Mouse (Mus musculus) testis, adult 2 months (tissue): Measurements from ENCODE around the gene Aff3. TPM values are rescaled to one million over a fixed set of nuclear protein-coding genes. Genes with fewer than 3 reads are reported as not detected.

Experiments
- H3K27ac ChIP-seq: fragments of 200-500 bp; 2 replicates; pipeline ENCODE4 v1.5.1; 2012; ENCODE audit warnings: low read depth, low read length; ENCODE audit not compliant: control insufficient read depth, insufficient read depth
- H3K27me3 ChIP-seq: fragments of 200-500 bp; 2 replicates; pipeline ENCODE4 v1.6.1; 2012; ENCODE audit warnings: mild to moderate bottlenecking, low read length, moderate library complexity; ENCODE audit not compliant: control insufficient read depth, insufficient read depth
- H3K36me3 ChIP-seq: fragments of 200-500 bp; 2 replicates; pipeline ENCODE4 v1.6.1; 2012; ENCODE audit warnings: mild to moderate bottlenecking, low read length; ENCODE audit not compliant: control insufficient read depth, insufficient read depth
- H3K4me1 ChIP-seq: fragments of 200-500 bp; 2 replicates; pipeline ENCODE4 v1.6.1; 2012; ENCODE audit warnings: low read length; ENCODE audit not compliant: control insufficient read depth, insufficient read depth
- H3K4me3 ChIP-seq: fragments of 200-500 bp; 2 replicates; pipeline ENCODE4 v1.5.1; 2012; ENCODE audit warnings: low read depth, mild to moderate bottlenecking, low read length, moderate library complexity, mixed read lengths; ENCODE audit not compliant: control insufficient read depth
- CTCF ChIP-seq: fragments of 200-500 bp; IDR thresholded peaks from 2 replicates; pipeline ENCODE4 v1.5.1; 2012; ENCODE audit warnings: low read depth, mild to moderate bottlenecking, inconsistent platforms, low read length, moderate library complexity; ENCODE audit not compliant: control insufficient read depth, insufficient read depth, insufficient replicate concordance
- POLR2A ChIP-seq: fragments of 200-500 bp; IDR thresholded peaks from 2 replicates; pipeline ENCODE4 v1.6.1; 2012; ENCODE audit warnings: low read depth, mild to moderate bottlenecking, inconsistent platforms, low read length, moderate library complexity; ENCODE audit not compliant: control insufficient read depth
- polyA plus RNA-seq: library from polyadenylated mRNA; depleted of rRNA; stranded (reverse); fragments of >200 nt; gene quantifications from 2 replicates; pipeline ENCODE4 v1.2.3, GENCODE M21; 2012

Aff3 gene
- polyA plus RNA-seq, 1 experiment: 8.1 TPM

GRCm38 (mm10) chr1:38254426-38254825 is 410.3 kb downstream of the Aff3 start:
- no peak overlapping the region for H3K27ac ChIP-seq
- no peaks in the 10 kb centered on the region for H3K27me3 ChIP-seq
- no peak for TF ChIP-seq POLR2A
- no peak for TF ChIP-seq CTCF
- no peaks in the 10 kb centered on the region for H3K36me3 ChIP-seq
- peaks cover 7% of the 10 kb centered on the region; the same call in 1 of the 2 replicates for H3K4me1 ChIP-seq
- no peak overlapping the region for H3K4me3 ChIP-seq

- Histone ChIP-seq H3K27ac (no peak overlapping the region), H3K27me3 (no peaks in the 10 kb centered on the region), H3K36me3 (no peaks in the 10 kb centered on the region), H3K4me3 (no peak overlapping the region), H3K4me1 (no peaks in the 10 kb centered on the region)
- no peak for TF ChIP-seq POLR2A
- TF ChIP-seq CTCF: peak; percentile 88
Observed at GRCm38 (mm10) chr1:38252766-38253079, 412.0 kb downstream of the Aff3 start.

- H3K27me3 ChIP-seq: no peaks in the 10 kb centered on the region
- no peak overlapping the region for H3K27ac ChIP-seq
- no peaks in the 10 kb centered on the region for H3K36me3 ChIP-seq
- TF ChIP-seq CTCF: no peak
- no peak for TF ChIP-seq POLR2A
- no peaks in the 10 kb centered on the region for H3K4me1 ChIP-seq
- no peak overlapping the region for H3K4me3 ChIP-seq
Observed at GRCm38 (mm10) chr1:38252031-38252765, 412.6 kb downstream of the Aff3 start.

DNA sequence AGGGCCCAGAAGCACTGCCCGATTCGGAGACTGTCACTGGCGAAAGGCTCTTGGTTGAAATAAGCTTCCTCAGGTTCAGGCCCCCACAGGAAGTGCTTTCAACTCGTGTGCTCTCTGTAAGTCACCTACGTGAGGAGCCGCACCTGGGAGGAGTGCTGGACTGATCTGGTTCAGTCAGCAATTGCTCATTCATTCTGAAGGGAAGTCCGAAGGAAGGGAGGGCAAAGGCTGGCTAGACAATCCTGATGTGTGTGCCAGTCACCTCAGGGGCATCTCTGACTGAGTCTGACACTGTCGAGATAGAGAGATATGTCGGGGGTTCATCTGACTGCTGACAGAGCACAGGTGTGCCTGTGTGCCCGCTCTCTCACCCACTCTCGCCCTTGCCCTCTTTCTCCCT is 413.3 kb downstream of the Aff3 start:
- TF ChIP-seq CTCF (no peak), POLR2A (no peak)
- H3K27ac ChIP-seq: no peak overlapping the region
- H3K4me1 ChIP-seq: no peaks in the 10 kb centered on the region
- no peak overlapping the region for H3K4me3 ChIP-seq
- no peaks in the 10 kb centered on the region for H3K36me3 ChIP-seq
- no peaks in the 10 kb centered on the region for H3K27me3 ChIP-seq

- H3K4me1 ChIP-seq: no peaks in the 10 kb centered on the region
- no peak overlapping the region for H3K4me3 ChIP-seq
- H3K36me3 ChIP-seq: no peaks in the 10 kb centered on the region
- no peak overlapping the region for H3K27ac ChIP-seq
- no peaks in the 10 kb centered on the region for H3K27me3 ChIP-seq
- TF ChIP-seq POLR2A (no peak), CTCF (no peak)
Observed at GRCm38 (mm10) chr1:38250246-38250645, 414.5 kb downstream of the Aff3 start.

DNA sequence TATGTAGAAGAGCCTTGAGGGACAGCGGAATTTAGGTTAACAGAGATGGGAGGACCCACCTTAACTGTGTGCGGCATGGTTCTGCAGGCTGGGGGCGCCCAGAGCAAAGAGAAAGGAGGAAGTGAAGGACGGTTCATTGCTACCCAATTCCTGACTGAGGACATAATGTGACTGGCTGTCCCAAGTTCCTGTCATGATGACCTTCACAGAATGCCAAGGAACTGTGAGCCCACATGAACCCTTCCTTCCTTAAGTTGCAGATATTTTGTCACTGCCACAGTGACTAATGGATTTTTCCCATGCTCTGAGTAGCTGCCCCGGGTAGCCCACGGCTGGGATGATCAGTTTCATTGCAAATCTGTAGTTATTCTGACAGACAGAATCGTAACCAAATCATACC is 415.2 kb downstream of the Aff3 start:
- no peak for TF ChIP-seq POLR2A
- no peak for TF ChIP-seq CTCF
- no peak overlapping the region for H3K4me3 ChIP-seq
- no peaks in the 10 kb centered on the region for H3K36me3 ChIP-seq
- no peaks in the 10 kb centered on the region for H3K4me1 ChIP-seq
- H3K27me3 ChIP-seq: no peaks in the 10 kb centered on the region
- H3K27ac ChIP-seq: no peak overlapping the region

DNA sequence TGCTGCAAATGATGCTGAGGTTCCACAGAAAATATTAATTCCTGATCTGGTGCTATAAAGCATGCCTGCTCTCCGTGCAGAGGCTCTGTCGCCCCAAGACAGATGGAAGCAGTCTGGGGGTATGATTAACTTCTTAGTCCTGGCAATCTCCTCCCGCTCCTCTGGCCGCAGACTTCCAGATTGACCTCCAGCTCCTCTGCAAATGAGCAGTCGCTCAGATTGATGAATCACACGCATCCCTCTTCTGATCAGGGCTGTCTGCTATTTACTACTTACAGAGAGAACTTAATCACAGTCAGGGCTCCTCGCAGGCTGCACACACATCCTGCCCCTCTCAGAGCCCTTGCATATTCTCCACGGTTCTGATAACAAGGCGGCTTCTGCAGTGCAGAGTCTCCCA is 416.7 kb downstream of the Aff3 start:
- no peak overlapping the region for H3K4me3 ChIP-seq
- no peaks in the 10 kb centered on the region for H3K4me1 ChIP-seq
- no peaks in the 10 kb centered on the region for H3K36me3 ChIP-seq
- no peaks in the 10 kb centered on the region for H3K27me3 ChIP-seq
- H3K27ac ChIP-seq: no peak overlapping the region
- TF ChIP-seq CTCF (no peak), POLR2A (no peak)

- TF ChIP-seq POLR2A (no peak), CTCF (no peak)
- no peaks in the 10 kb centered on the region for H3K27me3 ChIP-seq
- no peak overlapping the region for H3K4me3 ChIP-seq
- H3K4me1 ChIP-seq: peaks cover 6% of the 10 kb centered on the region
- H3K36me3 ChIP-seq: no peaks in the 10 kb centered on the region
- H3K27ac ChIP-seq: no peak overlapping the region
Observed at GRCm38 (mm10) chr1:38242559-38242958, 422.2 kb downstream of the Aff3 start.
